Mouse (Mus musculus): ENCODE measurements around the gene Slfn9. TPM values are rescaled to one million over a fixed set of nuclear protein-coding genes. Genes with fewer than 3 reads are reported as not detected.
"Not testable (repeated sequence)": the region's sequence is repeated elsewhere in the genome, so short reads cannot be mapped to it uniquely, and the experiment has no call there.

The Slfn9 gene
- 11.8 and 14.3 TPM in 2 replicates for polyA plus RNA-seq (2014; fragmentation: Nextera tagmentation; extraction: Ambion mirVana)

GRCm38 (mm10) chr11:82991469-82992166, at the start of gene Slfn9:
TSS of gene Slfn9 (minus strand) at chr11:82991830.
- ATAC-seq (ENCODE audit: insufficient number of reproducible peaks, low FRiP score, low TSS enrichment, low read depth), result no peak
- WGBS, result 6% methylated on average over 14 of the region's 14 CpGs

GRCm38 (mm10) chr11:83041000-83041399, 49.4 kb upstream of the Slfn9 start:
- no peaks in the 10 kb centered on the region for H3K27me3 ChIP-seq (ENCODE audit: control insufficient read depth, insufficient read depth, low read length)
- no peak for DNase-seq (ENCODE audit: low spot score)

More at GRCm38 (mm10) chr11:82991469-82992166, at the start of gene Slfn9:
- Histone ChIP-seq H3K36me3 (ENCODE audit: control insufficient read depth, insufficient read depth, low read length) (no peaks in the 10 kb centered on the region), H3K4me1 (ENCODE audit: control insufficient read depth, insufficient read depth, low read length) (0 out of 2 replicates have a peak, but pooled peaks cover 3% of the 10 kb centered on the region), H3K4me3 (ENCODE audit: low read depth, low read length) (peak within 1 kb of the TSS; percentile 28), H3K9me3 (ENCODE audit: control insufficient read depth, low read length) (no peaks in the 10 kb centered on the region), H3K4me2 (ENCODE audit: low read depth, severe bottlenecking) (peak within 1 kb of the TSS; percentile 44), H3K27ac (replicated peaks; ENCODE audit: low read depth, low read length) (no peak within 1 kb of the TSS), H3K27me3 (ENCODE audit: control insufficient read depth, insufficient read depth, low read length) (no peaks in the 10 kb centered on the region), H3K9ac (ENCODE audit: low read length) (peak within 1 kb of the TSS; percentile 53; the same call in 1 of the 2 replicates)
- DNase-seq (ENCODE audit: low spot score), result peak; percentile 57

DNA sequence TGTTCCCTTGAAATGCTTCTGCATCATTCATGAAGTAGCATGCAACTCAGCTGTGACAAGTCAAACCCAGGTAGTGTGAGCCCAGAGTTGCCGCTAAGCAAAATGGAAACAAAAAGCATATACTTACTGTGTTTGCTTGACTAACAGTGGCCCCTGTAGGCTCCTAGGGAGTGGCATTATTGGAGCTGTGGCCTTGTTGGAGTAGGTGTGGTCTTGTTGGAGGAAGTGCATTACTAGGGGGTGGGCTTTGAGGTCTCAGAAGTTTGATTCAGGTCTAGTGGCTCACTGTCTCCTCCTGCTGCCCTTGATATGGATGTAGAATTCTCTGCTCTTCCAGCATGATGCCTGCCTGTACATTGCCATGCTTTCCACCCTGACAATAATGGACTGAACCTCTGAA, 48.7 kb upstream of the Slfn9 start:
- Histone ChIP-seq H3K4me3 (ENCODE audit: low read depth, low read length) (no peak overlapping the region), H3K9ac (ENCODE audit: low read length) (no peak overlapping the region), H3K9me3 (ENCODE audit: control insufficient read depth, low read length) (no peaks in the 10 kb centered on the region), H3K27ac (replicated peaks; ENCODE audit: low read depth, low read length) (no peak overlapping the region), H3K4me2 (ENCODE audit: low read depth, severe bottlenecking) (no peak overlapping the region), H3K36me3 (ENCODE audit: control insufficient read depth, insufficient read depth, low read length) (no peaks in the 10 kb centered on the region), H3K27me3 (ENCODE audit: control insufficient read depth, insufficient read depth, low read length) (no peaks in the 10 kb centered on the region), H3K4me1 (ENCODE audit: control insufficient read depth, insufficient read depth, low read length) (no peaks in the 10 kb centered on the region)
- no peak for DNase-seq (ENCODE audit: low spot score)
- 40% methylated on average over 1 of the region's 1 CpGs for WGBS
- ATAC-seq (ENCODE audit: insufficient number of reproducible peaks, low FRiP score, low TSS enrichment, low read depth), result no peak

More at GRCm38 (mm10) chr11:83041000-83041399, 49.4 kb upstream of the Slfn9 start:
- H3K4me3 ChIP-seq (ENCODE audit: low read depth, low read length), result no peak overlapping the region
- no peaks in the 10 kb centered on the region for H3K9me3 ChIP-seq (ENCODE audit: control insufficient read depth, low read length)
- H3K4me2 ChIP-seq (ENCODE audit: low read depth, severe bottlenecking), result no peak overlapping the region
- H3K36me3 ChIP-seq (ENCODE audit: control insufficient read depth, insufficient read depth, low read length), result no peaks in the 10 kb centered on the region
- no peak overlapping the region for H3K9ac ChIP-seq (ENCODE audit: low read length)
- no peaks in the 10 kb centered on the region for H3K4me1 ChIP-seq (ENCODE audit: control insufficient read depth, insufficient read depth, low read length)
- ATAC-seq (ENCODE audit: insufficient number of reproducible peaks, low FRiP score, low TSS enrichment, low read depth), result no peak
- no peak overlapping the region for H3K27ac ChIP-seq (replicated peaks; ENCODE audit: low read depth, low read length)

GRCm38 (mm10) chr11:83039796-83040195, 48.2 kb upstream of the Slfn9 start:
- no peak for DNase-seq (ENCODE audit: low spot score)
- no peaks in the 10 kb centered on the region for H3K9me3 ChIP-seq (ENCODE audit: control insufficient read depth, low read length)
- H3K4me3 ChIP-seq (ENCODE audit: low read depth, low read length), result no peak overlapping the region
- no peaks in the 10 kb centered on the region for H3K4me1 ChIP-seq (ENCODE audit: control insufficient read depth, insufficient read depth, low read length)
- 11% methylated on average over 19 of the region's 19 CpGs for WGBS
- H3K4me2 ChIP-seq (ENCODE audit: low read depth, severe bottlenecking), result peak overlapping the region; percentile 21; the same call in 1 of the 2 replicates
- no peaks in the 10 kb centered on the region for H3K36me3 ChIP-seq (ENCODE audit: control insufficient read depth, insufficient read depth, low read length)
- H3K27me3 ChIP-seq (ENCODE audit: control insufficient read depth, insufficient read depth, low read length), result no peaks in the 10 kb centered on the region
- no peak overlapping the region for H3K27ac ChIP-seq (replicated peaks; ENCODE audit: low read depth, low read length)
- no peak overlapping the region for H3K9ac ChIP-seq (ENCODE audit: low read length)
- ATAC-seq (ENCODE audit: insufficient number of reproducible peaks, low FRiP score, low TSS enrichment, low read depth), result no peak

DNA sequence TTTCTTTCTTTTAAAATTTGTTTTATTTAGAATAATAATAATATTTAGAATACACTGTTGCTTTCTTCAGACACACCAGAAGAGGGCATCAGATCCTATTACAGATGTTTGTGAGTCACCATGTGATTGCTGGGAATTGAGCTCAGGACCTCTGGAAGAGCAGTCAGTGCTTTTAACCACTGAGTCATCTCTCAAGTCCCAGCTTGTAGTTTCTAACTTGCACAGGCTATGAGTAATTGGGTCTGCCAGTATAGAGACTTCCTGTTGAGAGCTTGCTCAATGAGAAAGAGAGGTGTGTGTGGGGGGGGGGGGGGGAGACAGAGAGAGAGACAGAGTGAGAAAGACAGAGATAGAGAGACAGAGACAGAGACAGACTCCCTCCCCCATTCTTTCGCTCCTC, 47.5 kb upstream of the Slfn9 start:
- ATAC-seq (ENCODE audit: insufficient number of reproducible peaks, low FRiP score, low TSS enrichment, low read depth), result no peak
- 57% methylated on average over 1 of the region's 1 CpGs for WGBS

DNA sequence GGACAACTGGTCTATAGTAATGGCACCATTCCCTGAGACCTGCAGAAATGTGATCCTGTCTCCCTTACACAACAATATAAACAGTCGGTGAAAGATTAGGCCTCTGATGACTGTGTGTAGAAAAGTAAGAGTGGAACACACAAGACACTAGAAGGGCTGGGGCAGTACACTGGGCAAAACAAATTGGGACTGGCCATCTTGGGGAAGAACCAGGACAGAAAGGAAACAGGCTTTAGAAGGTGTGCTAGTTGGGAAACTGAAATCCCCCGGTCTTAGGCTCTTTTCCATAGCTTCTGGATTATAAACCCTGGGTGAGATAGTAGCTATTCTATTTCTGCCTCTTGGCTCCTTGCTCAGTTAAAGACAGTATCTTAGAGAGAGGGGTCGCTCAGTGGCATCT, 47.1 kb upstream of the Slfn9 start:
- not testable (repeated sequence) for H3K27ac ChIP-seq (replicated peaks; ENCODE audit: low read depth, low read length); H3K9ac ChIP-seq (ENCODE audit: low read length); DNase-seq (ENCODE audit: low spot score); H3K9me3 ChIP-seq (ENCODE audit: control insufficient read depth, low read length); ATAC-seq (ENCODE audit: insufficient number of reproducible peaks, low FRiP score, low TSS enrichment, low read depth); H3K4me3 ChIP-seq (ENCODE audit: low read depth, low read length); H3K36me3 ChIP-seq (ENCODE audit: control insufficient read depth, insufficient read depth, low read length); H3K4me1 ChIP-seq (ENCODE audit: control insufficient read depth, insufficient read depth, low read length); H3K27me3 ChIP-seq (ENCODE audit: control insufficient read depth, insufficient read depth, low read length); H3K4me2 ChIP-seq (ENCODE audit: low read depth, severe bottlenecking)
- WGBS, result 87% methylated on average over 3 of the region's 3 CpGs

More for the DNA sequence above, 47.5 kb upstream of the Slfn9 start:
- no peak for DNase-seq (ENCODE audit: low spot score)
- Histone ChIP-seq H3K36me3 (ENCODE audit: control insufficient read depth, insufficient read depth, low read length) (no peaks in the 10 kb centered on the region), H3K4me2 (ENCODE audit: low read depth, severe bottlenecking) (no peak overlapping the region), H3K27me3 (ENCODE audit: control insufficient read depth, insufficient read depth, low read length) (no peaks in the 10 kb centered on the region), H3K4me1 (ENCODE audit: control insufficient read depth, insufficient read depth, low read length) (no peaks in the 10 kb centered on the region), H3K27ac (replicated peaks; ENCODE audit: low read depth, low read length) (no peak overlapping the region), H3K9ac (ENCODE audit: low read length) (no peak overlapping the region), H3K4me3 (ENCODE audit: low read depth, low read length) (no peak overlapping the region), H3K9me3 (ENCODE audit: control insufficient read depth, low read length) (no peaks in the 10 kb centered on the region)

DNA sequence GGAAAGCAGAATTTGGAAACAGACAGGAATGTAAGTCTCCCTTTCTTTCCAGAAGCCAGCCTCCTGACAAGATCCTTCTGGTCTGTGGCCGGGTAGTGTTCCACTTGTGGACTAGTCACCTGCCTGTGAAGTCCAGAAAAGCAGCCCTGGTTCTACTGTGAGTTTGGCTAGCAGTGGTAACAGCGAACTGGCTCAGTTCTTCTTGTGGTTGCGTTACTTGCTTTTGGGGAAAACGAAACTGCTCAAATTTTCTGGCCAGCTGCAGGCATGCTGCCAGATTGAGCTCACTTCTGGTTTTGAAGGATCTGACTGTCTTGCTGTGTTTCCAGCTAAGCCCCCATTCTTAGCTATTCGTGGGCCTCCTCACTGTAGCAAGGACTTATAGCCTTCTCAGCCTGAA, 29.0 kb upstream of the Slfn9 start, which contains the start of gene Slfn8:
Gene Slfn8 (minus strand): TSS at position 190 of the 400 bp plus-strand sequence.
- DNase-seq (ENCODE audit: low spot score), result no peak
- 77% methylated on average over 5 of the region's 5 CpGs for WGBS
- Histone ChIP-seq H3K9ac (ENCODE audit: low read length) (no peak within 1 kb of the TSS), H3K4me3 (ENCODE audit: low read depth, low read length) (no peak within 1 kb of the TSS), H3K4me2 (ENCODE audit: low read depth, severe bottlenecking) (no peak within 1 kb of the TSS), H3K9me3 (ENCODE audit: control insufficient read depth, low read length) (no peaks in the 10 kb centered on the region), H3K4me1 (ENCODE audit: control insufficient read depth, insufficient read depth, low read length) (no peaks in the 10 kb centered on the region), H3K27ac (replicated peaks; ENCODE audit: low read depth, low read length) (no peak within 1 kb of the TSS), H3K36me3 (ENCODE audit: control insufficient read depth, insufficient read depth, low read length) (no peaks in the 10 kb centered on the region), H3K27me3 (ENCODE audit: control insufficient read depth, insufficient read depth, low read length) (no peaks in the 10 kb centered on the region)
- no peak for ATAC-seq (ENCODE audit: insufficient number of reproducible peaks, low FRiP score, low TSS enrichment, low read depth)

- H3K27ac ChIP-seq (replicated peaks; ENCODE audit: low read depth, low read length); H3K4me2 ChIP-seq (ENCODE audit: low read depth, severe bottlenecking); H3K27me3 ChIP-seq (ENCODE audit: control insufficient read depth, insufficient read depth, low read length); H3K4me3 ChIP-seq (ENCODE audit: low read depth, low read length); H3K9me3 ChIP-seq (ENCODE audit: control insufficient read depth, low read length); DNase-seq (ENCODE audit: low spot score); H3K36me3 ChIP-seq (ENCODE audit: control insufficient read depth, insufficient read depth, low read length); H3K9ac ChIP-seq (ENCODE audit: low read length); H3K4me1 ChIP-seq (ENCODE audit: control insufficient read depth, insufficient read depth, low read length); ATAC-seq (ENCODE audit: insufficient number of reproducible peaks, low FRiP score, low TSS enrichment, low read depth): not testable (repeated sequence)
- 76% methylated on average over 18 of the region's 18 CpGs for WGBS
These were observed 28.2 kb upstream of the Slfn9 start for GRCm38 (mm10) chr11:83019561-83020519.
